Mouse (Mus musculus) heart, adult 18-20 months (tissue): ENCODE measurements around the gene Rnaset2b. TPM values are rescaled to one million over a fixed set of nuclear protein-coding genes. Genes with fewer than 3 reads are reported as not detected.

Experiments used
- total RNA-seq, 2 experiments: library from RNA; stranded (reverse); gene quantifications; 2 replicates each; pipeline ENCODE4 v1.2.3; 2021

The Rnaset2b gene
- total RNA-seq, 2 experiments from 2014 or later: 187 to 203 TPM

Other genes with a start within 250 kb of the Rnaset2b start
- gene Ezr, start 187.8 kb upstream of the Rnaset2b start, total RNA-seq: 10 to 100 TPM; 32.5 to 36.9 TPM
- 10 to 100 TPM; 58.5 to 59.3 TPM for gene Rsph3b, start 22.0 kb upstream of the Rnaset2b start, total RNA-seq
- 1 to 10 TPM; 9.3 to 9.7 TPM for gene Tagap1, start 9.5 kb upstream of the Rnaset2b start, total RNA-seq
- gene Gm49721, start 8.3 kb downstream of the Rnaset2b start, total RNA-seq: not detected
- gene Gm1604a, start 54.9 kb downstream of the Rnaset2b start, total RNA-seq: not detected
- 10 to 100 TPM; 38.6 to 49.2 TPM for gene Rps6ka2, start 199.5 kb downstream of the Rnaset2b start, total RNA-seq